Mouse (Mus musculus): Measurements from ENCODE around the gene Blzf1. TPM values are rescaled to one million over a fixed set of nuclear protein-coding genes. Genes with fewer than 3 reads are reported as not detected.

Blzf1 gene
- 10 to 100 TPM; 22.2 to 24.9 TPM for total RNA-seq (2023)

GRCm38 (mm10) chr1:164307124-164307751 lies at the start of gene Blzf1:
TSS of gene Blzf1 (minus strand) at chr1:164307489.

GRCm38 (mm10) chr1:164303821-164304220 lies 3.5 kb downstream of the Blzf1 start, which contains the start of gene Nme7:
TSS of gene Nme7 (plus strand) at chr1:164304121.

DNA sequence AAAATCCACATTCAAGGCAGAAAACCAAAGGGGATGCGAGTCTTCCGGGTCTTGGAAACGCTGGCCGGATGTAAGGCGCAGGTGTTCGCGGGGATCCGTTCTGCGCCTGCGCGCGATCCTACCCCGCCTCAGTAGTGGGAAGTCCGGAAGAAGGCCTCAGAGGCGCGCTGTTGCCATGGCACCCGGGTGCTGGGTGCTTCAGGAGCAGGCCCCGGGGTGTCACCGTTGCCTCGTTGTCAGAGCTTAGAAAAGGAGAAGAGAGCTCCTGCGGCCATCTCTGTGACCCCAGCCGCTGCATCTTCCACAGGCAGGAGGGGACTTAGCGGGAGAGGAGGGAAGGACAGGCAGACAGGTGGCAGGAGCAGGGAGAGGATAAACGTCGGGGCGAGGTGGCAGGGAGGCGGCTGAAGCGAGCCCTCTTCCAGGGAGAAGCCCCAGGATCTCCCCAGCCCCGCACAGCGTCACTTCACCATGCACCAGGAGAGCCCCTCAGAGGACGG lies 31.8 kb downstream of the Blzf1 start, which contains the start of gene Ccdc181:
Gene Ccdc181 (plus strand): TSS at position 131 of the 500 bp plus-strand sequence.

GRCm38 (mm10) chr1:164248465-164249331 lies 58.6 kb downstream of the Blzf1 start, which contains the start of gene Slc19a2:
TSS of gene Slc19a2 (plus strand) at chr1:164249046.

Other genes starting within 250 kb of the Blzf1 start
- 100 to 1,000 TPM; 589 to 666 TPM for gene Sell, start 245.5 kb downstream of the Blzf1 start, total RNA-seq (2023)
- gene Selp, start 192.2 kb downstream of the Blzf1 start, total RNA-seq (2023): 1 to 10 TPM in 1 of 2 experiments, under 1 TPM in 1; 0.81 to 1.8 TPM
- gene F5, start 155.7 kb downstream of the Blzf1 start, total RNA-seq (2023): under 1 TPM; 0.39 to 0.61 TPM
- 10 to 100 TPM in 1 of 2 experiments, 1 to 10 TPM in 1; 8.6 to 10.7 TPM for gene Slc19a2, start 58.4 kb downstream of the Blzf1 start, total RNA-seq (2023)
- 1 to 10 TPM; 6.0 to 7.4 TPM for gene Ccdc181, start 31.9 kb downstream of the Blzf1 start, total RNA-seq (2023)
- 10 to 100 TPM; 10.6 to 11.8 TPM for gene Nme7, start 3.4 kb downstream of the Blzf1 start, total RNA-seq (2023)
- 10 to 100 TPM; 13.4 to 17.1 TPM for gene Atp1b1, start 150.9 kb upstream of the Blzf1 start, total RNA-seq (2023)